Mouse (Mus musculus): ENCODE data around the gene Golt1b. TPM values are rescaled to one million over a fixed set of nuclear protein-coding genes. Genes with fewer than 3 reads are reported as not detected.
"Not testable (repeated sequence)": the region's sequence is repeated elsewhere in the genome, so short reads cannot be mapped to it uniquely, and the experiment has no call there.

Golt1b gene
- polyA plus RNA-seq, 1 experiment from 2014 or later = 93.5 TPM

- H3K27ac ChIP-seq (ENCODE audit: low read depth, low read length); H3K27me3 ChIP-seq (ENCODE audit: control insufficient read depth, insufficient read depth, low read length); H3K9me3 ChIP-seq (replicated peaks; ENCODE audit: control insufficient read depth, low read length); H3K9ac ChIP-seq (ENCODE audit: low read depth, low read length); ATAC-seq (replicated peaks; ENCODE audit: insufficient number of reproducible peaks, low FRiP score, low TSS enrichment); H3K4me1 ChIP-seq (ENCODE audit: control insufficient read depth, insufficient read depth, low read length); H3K4me3 ChIP-seq (ENCODE audit: low read depth, low read length); H3K4me2 ChIP-seq; H3K36me3 ChIP-seq (ENCODE audit: control insufficient read depth, insufficient read depth, low read length): not testable (repeated sequence)
- WGBS (ENCODE audit: insufficient replicate concordance) = 84% methylated on average over 3 of the region's 3 CpGs
Observed at GRCm38 (mm10) chr6:142352099-142352498, 34.9 kb upstream of the Golt1b start.

- H3K9ac ChIP-seq (ENCODE audit: low read depth, low read length) = no peak overlapping the region
- H3K4me3 ChIP-seq (ENCODE audit: low read depth, low read length) = no peak overlapping the region
- no peaks in the 10 kb centered on the region for H3K9me3 ChIP-seq (replicated peaks; ENCODE audit: control insufficient read depth, low read length)
- no peaks in the 10 kb centered on the region for H3K4me1 ChIP-seq (ENCODE audit: control insufficient read depth, insufficient read depth, low read length)
- H3K27me3 ChIP-seq (ENCODE audit: control insufficient read depth, insufficient read depth, low read length) = no peaks in the 10 kb centered on the region
- H3K27ac ChIP-seq (ENCODE audit: low read depth, low read length) = no peak overlapping the region
- no peak for ATAC-seq (replicated peaks; ENCODE audit: insufficient number of reproducible peaks, low FRiP score, low TSS enrichment)
- no peak overlapping the region for H3K4me2 ChIP-seq
- H3K36me3 ChIP-seq (ENCODE audit: control insufficient read depth, insufficient read depth, low read length) = peaks cover 12% of the 10 kb centered on the region
- WGBS (ENCODE audit: insufficient replicate concordance) = 60% methylated on average over 7 of the region's 7 CpGs
Observed at GRCm38 (mm10) chr6:142357106-142357505, 29.9 kb upstream of the Golt1b start.

GRCm38 (mm10) chr6:142362036-142362435 lies 25.0 kb upstream of the Golt1b start:
- 85% methylated on average over 6 of the region's 6 CpGs for WGBS (ENCODE audit: insufficient replicate concordance)
- no peak for ATAC-seq (replicated peaks; ENCODE audit: insufficient number of reproducible peaks, low FRiP score, low TSS enrichment)

GRCm38 (mm10) chr6:142363019-142363576 lies 23.9 kb upstream of the Golt1b start:
- Histone ChIP-seq H3K9ac (ENCODE audit: low read depth, low read length) (no peak overlapping the region), H3K27ac (ENCODE audit: low read depth, low read length) (no peak overlapping the region), H3K9me3 (replicated peaks; ENCODE audit: control insufficient read depth, low read length) (no peaks in the 10 kb centered on the region), H3K4me2 (no peak overlapping the region), H3K4me3 (ENCODE audit: low read depth, low read length) (no peak overlapping the region), H3K27me3 (ENCODE audit: control insufficient read depth, insufficient read depth, low read length) (no peaks in the 10 kb centered on the region), H3K4me1 (ENCODE audit: control insufficient read depth, insufficient read depth, low read length) (no peaks in the 10 kb centered on the region), H3K36me3 (ENCODE audit: control insufficient read depth, insufficient read depth, low read length) (peaks cover 11% of the 10 kb centered on the region)
- 78% methylated on average over 9 of the region's 9 CpGs for WGBS (ENCODE audit: insufficient replicate concordance)
- no peak for ATAC-seq (replicated peaks; ENCODE audit: insufficient number of reproducible peaks, low FRiP score, low TSS enrichment)

More at GRCm38 (mm10) chr6:142362036-142362435, 25.0 kb upstream of the Golt1b start:
- no peaks in the 10 kb centered on the region for H3K27me3 ChIP-seq (ENCODE audit: control insufficient read depth, insufficient read depth, low read length)
- H3K9ac ChIP-seq (ENCODE audit: low read depth, low read length) = no peak overlapping the region
- H3K9me3 ChIP-seq (replicated peaks; ENCODE audit: control insufficient read depth, low read length) = no peaks in the 10 kb centered on the region
- H3K36me3 ChIP-seq (ENCODE audit: control insufficient read depth, insufficient read depth, low read length) = peaks cover 11% of the 10 kb centered on the region
- no peaks in the 10 kb centered on the region for H3K4me1 ChIP-seq (ENCODE audit: control insufficient read depth, insufficient read depth, low read length)
- no peak overlapping the region for H3K4me3 ChIP-seq (ENCODE audit: low read depth, low read length)
- H3K27ac ChIP-seq (ENCODE audit: low read depth, low read length) = no peak overlapping the region
- H3K4me2 ChIP-seq = no peak overlapping the region

GRCm38 (mm10) chr6:142365742-142366472 lies 21.1 kb upstream of the Golt1b start:
- H3K4me3 ChIP-seq (ENCODE audit: low read depth, low read length) = no peak overlapping the region
- no peak overlapping the region for H3K4me2 ChIP-seq
- H3K9me3 ChIP-seq (replicated peaks; ENCODE audit: control insufficient read depth, low read length) = no peaks in the 10 kb centered on the region
- no peaks in the 10 kb centered on the region for H3K4me1 ChIP-seq (ENCODE audit: control insufficient read depth, insufficient read depth, low read length)
- no peak for ATAC-seq (replicated peaks; ENCODE audit: insufficient number of reproducible peaks, low FRiP score, low TSS enrichment)
- WGBS (ENCODE audit: insufficient replicate concordance) = 75% methylated on average over 8 of the region's 8 CpGs
- H3K9ac ChIP-seq (ENCODE audit: low read depth, low read length) = no peak overlapping the region
- H3K27ac ChIP-seq (ENCODE audit: low read depth, low read length) = no peak overlapping the region
- 0 out of 2 replicates have a peak, but pooled peaks cover 5% of the 10 kb centered on the region for H3K36me3 ChIP-seq (ENCODE audit: control insufficient read depth, insufficient read depth, low read length)
- H3K27me3 ChIP-seq (ENCODE audit: control insufficient read depth, insufficient read depth, low read length) = no peaks in the 10 kb centered on the region

GRCm38 (mm10) chr6:142366473-142367018 lies 20.5 kb upstream of the Golt1b start:
- Histone ChIP-seq H3K9ac (ENCODE audit: low read depth, low read length) (no peak overlapping the region), H3K36me3 (ENCODE audit: control insufficient read depth, insufficient read depth, low read length) (0 out of 2 replicates have a peak, but pooled peaks cover 5% of the 10 kb centered on the region), H3K27ac (ENCODE audit: low read depth, low read length) (no peak overlapping the region), H3K4me1 (ENCODE audit: control insufficient read depth, insufficient read depth, low read length) (no peaks in the 10 kb centered on the region), H3K4me2 (no peak overlapping the region), H3K9me3 (replicated peaks; ENCODE audit: control insufficient read depth, low read length) (no peaks in the 10 kb centered on the region), H3K27me3 (ENCODE audit: control insufficient read depth, insufficient read depth, low read length) (no peaks in the 10 kb centered on the region), H3K4me3 (ENCODE audit: low read depth, low read length) (no peak overlapping the region)
- ATAC-seq (replicated peaks; ENCODE audit: insufficient number of reproducible peaks, low FRiP score, low TSS enrichment) = no peak
- 88% methylated on average over 10 of the region's 10 CpGs for WGBS (ENCODE audit: insufficient replicate concordance)

- no peak overlapping the region for H3K4me2 ChIP-seq
- H3K4me1 ChIP-seq (ENCODE audit: control insufficient read depth, insufficient read depth, low read length) = no peaks in the 10 kb centered on the region
- no peak overlapping the region for H3K27ac ChIP-seq (ENCODE audit: low read depth, low read length)
- H3K36me3 ChIP-seq (ENCODE audit: control insufficient read depth, insufficient read depth, low read length) = peaks cover 7% of the 10 kb centered on the region; the same call in 1 of the 2 replicates
- H3K4me3 ChIP-seq (ENCODE audit: low read depth, low read length) = no peak overlapping the region
- no peaks in the 10 kb centered on the region for H3K27me3 ChIP-seq (ENCODE audit: control insufficient read depth, insufficient read depth, low read length)
- no peaks in the 10 kb centered on the region for H3K9me3 ChIP-seq (replicated peaks; ENCODE audit: control insufficient read depth, low read length)
- H3K9ac ChIP-seq (ENCODE audit: low read depth, low read length) = no peak overlapping the region
- ATAC-seq (replicated peaks; ENCODE audit: insufficient number of reproducible peaks, low FRiP score, low TSS enrichment) = no peak
- 94% methylated on average over 3 of the region's 3 CpGs for WGBS (ENCODE audit: insufficient replicate concordance)
Observed at GRCm38 (mm10) chr6:142367565-142367964, 19.5 kb upstream of the Golt1b start.

GRCm38 (mm10) chr6:142369568-142369967 lies 17.5 kb upstream of the Golt1b start:
- Histone ChIP-seq H3K9ac (ENCODE audit: low read depth, low read length) (no peak overlapping the region), H3K27me3 (ENCODE audit: control insufficient read depth, insufficient read depth, low read length) (no peaks in the 10 kb centered on the region), H3K9me3 (replicated peaks; ENCODE audit: control insufficient read depth, low read length) (no peaks in the 10 kb centered on the region), H3K4me1 (ENCODE audit: control insufficient read depth, insufficient read depth, low read length) (no peaks in the 10 kb centered on the region), H3K36me3 (ENCODE audit: control insufficient read depth, insufficient read depth, low read length) (peaks cover 8% of the 10 kb centered on the region; the same call in 1 of the 2 replicates), H3K27ac (ENCODE audit: low read depth, low read length) (no peak overlapping the region), H3K4me3 (ENCODE audit: low read depth, low read length) (no peak overlapping the region), H3K4me2 (no peak overlapping the region)
- 84% methylated on average over 3 of the region's 3 CpGs for WGBS (ENCODE audit: insufficient replicate concordance)
- ATAC-seq (replicated peaks; ENCODE audit: insufficient number of reproducible peaks, low FRiP score, low TSS enrichment) = no peak

Measured in heart, embryonic 11.5 days (tissue).